7 mouse cellular contexts compared by ENCODE assay signal in genomic region chr1:26686842-26687760, GRCm38 (mm10). TPM values are rescaled to one million over a fixed set of nuclear protein-coding genes. Genes with fewer than 3 reads are reported as not detected.
DNase-seq lines count a peak whose midpoint lies in the region; ATAC-seq lines count a peak whose summit lies in the region.

4931408C20Rik (minus strand) TSS chr1:26687460.

- H3K9ac ChIP-seq in hindbrain, embryonic 16.5 days (ENCODE audit: low read depth, low read length) = no peak within 1 kb of the TSS

- H3K9me3 ChIP-seq in hindbrain, embryonic 16.5 days (ENCODE audit: control insufficient read depth, low read length) = no peaks in the 10 kb centered on the region

- no peaks in the 10 kb centered on the region for H3K36me3 ChIP-seq in hindbrain, embryonic 16.5 days (ENCODE audit: control insufficient read depth, insufficient read depth, low read length)

- no peak within 1 kb of the TSS for H3K27ac ChIP-seq in hindbrain, embryonic 16.5 days (ENCODE audit: low read depth, low read length)

- ATAC-seq in hindbrain, embryonic 16.5 days = peak; percentile 78
- peak; percentile 65 for ATAC-seq in megakaryocyte, adult 5-6 weeks (ENCODE audit: poor library complexity, severe bottlenecking)

- 38% methylated on average over 1 of the region's 1 CpGs for WGBS in hindbrain, embryonic 16.5 days

- no peaks in the 10 kb centered on the region for H3K4me1 ChIP-seq in hindbrain, embryonic 16.5 days (ENCODE audit: control insufficient read depth, insufficient read depth, low read depth, low read length)

- no peak within 1 kb of the TSS for H3K4me2 ChIP-seq in hindbrain, embryonic 16.5 days (ENCODE audit: low read length)

- intact Hi-C loops in left cerebral cortex, postnatal 14 days (cut with DNase I) = no loop called here

- DNase-seq in adipocyte (ENCODE audit: low spot score) = peak; percentile 44
- DNase-seq in cerebellum, postnatal 25 days = peak; percentile 12 to 22
- peak; percentile 25 for DNase-seq in gastrocnemius, postnatal 10 days
- peak; percentile 7 to 8 for DNase-seq in left cerebral cortex, postnatal 14 days (ENCODE audit: low spot score in 2 of 2)
- peak; percentile 15 to 22 for DNase-seq in spleen, postnatal 36 days (ENCODE audit: low spot score in 2 of 2)

- H3K4me3 ChIP-seq in hindbrain, embryonic 16.5 days (ENCODE audit: low read length) = no peak within 1 kb of the TSS

- H3K27me3 ChIP-seq in hindbrain, embryonic 16.5 days (replicated peaks; ENCODE audit: control insufficient read depth, insufficient read depth, low read length) = no peaks in the 10 kb centered on the region

RNA-seq across cellular contexts. Expression of gene 4931408C20Rik, which starts in this region (rescaled TPM):
- total RNA-seq in gastrocnemius, postnatal 10 days (2021) = not detected
- not detected in 2 replicates for polyA plus RNA-seq in hindbrain, embryonic 16.5 days (2015; fragmentation: Nextera tagmentation; extraction: Ambion mirVana)
- under 1 TPM in 1 of 2 experiments, not detected in 1; 0.09 TPM for total RNA-seq in left cerebral cortex, postnatal 14 days (2021)
- total RNA-seq in megakaryocyte, adult 5-6 weeks (2015) = 0.09 TPM in 1 of 2 replicates, not detected in the other
- 0.11 TPM in 1 of 2 replicates, not detected in the other for total RNA-seq in megakaryocyte, adult 5-6 weeks (2017)

Comparison
In these comparisons a context has a peak if more than half of its experiments do, and no peak if none do; other contexts are left out.
1. Peak in DNase-seq in gastrocnemius, postnatal 10 days; RNA of the gene not detected or under 1 TPM.
2. Peak in ATAC-seq in hindbrain, embryonic 16.5 days; RNA of the gene not detected or under 1 TPM.
3. Peak in DNase-seq in left cerebral cortex, postnatal 14 days; RNA of the gene not detected or under 1 TPM.
4. Peak in ATAC-seq in megakaryocyte, adult 5-6 weeks; RNA of the gene not detected or under 1 TPM.